Mouse (Mus musculus) forebrain, embryonic 16.5 days (tissue): ENCODE data around the gene Zer1. TPM values are rescaled to one million over a fixed set of nuclear protein-coding genes. Genes with fewer than 3 reads are reported as not detected.
"Not testable (repeated sequence)": the region's sequence is repeated elsewhere in the genome, so short reads cannot be mapped to it uniquely, and the experiment has no call there.

ENCODE experiments used
- ATAC-seq: fragments of 200-750 bp; cut with Nextera tagmentation; 2 replicates; pipeline ENCODE4 v1.8.0; 2017; ENCODE audit warnings: mild to moderate bottlenecking, moderate library complexity
- H3K27ac ChIP-seq: fragments of 300-500 bp; sonication (generic); 2 replicates; pipeline ENCODE4 v1.5.1; 2014; ENCODE audit warnings: low read length, control low read depth
- H3K27me3 ChIP-seq: fragments of 300-500 bp; sonication (generic); replicated peaks from 2 replicates; pipeline ENCODE4 v1.6.1; 2014; ENCODE audit warnings: low read length; ENCODE audit not compliant: control insufficient read depth, insufficient read depth
- H3K36me3 ChIP-seq: fragments of 300-500 bp; sonication (generic); 2 replicates; pipeline ENCODE4 v1.6.1; 2014; ENCODE audit not compliant: control insufficient read depth, insufficient read depth
- H3K4me1 ChIP-seq: fragments of 300-500 bp; sonication (generic); replicated peaks from 2 replicates; pipeline ENCODE4 v1.6.1; 2014; ENCODE audit warnings: low read length; ENCODE audit not compliant: control insufficient read depth, insufficient read depth
- H3K4me2 ChIP-seq: fragments of 300-500 bp; sonication (generic); 2 replicates; pipeline ENCODE4 v1.6.1; 2014; ENCODE audit warnings: mild to moderate bottlenecking, low read length, control low read depth
- H3K4me3 ChIP-seq: fragments of 300-500 bp; sonication (generic); replicated peaks from 2 replicates; pipeline ENCODE4 v1.5.1; 2014; ENCODE audit warnings: mild to moderate bottlenecking, low read length, control low read depth
- H3K9ac ChIP-seq: fragments of 300-500 bp; sonication (generic); replicated peaks from 2 replicates; pipeline ENCODE4 v1.6.1; 2014; ENCODE audit warnings: low read depth, low read length, control low read depth
- H3K9me3 ChIP-seq: fragments of 300-500 bp; sonication (generic); 2 replicates; pipeline ENCODE4 v1.6.1; 2016; ENCODE audit warnings: low read length; ENCODE audit not compliant: control insufficient read depth
- WGBS: fragments of 180-500 bp; shearing (Covaris S2); extraction: QIAGEN DNeasy Blood & Tissue Kit; methylation state at CpG from one replicate; pipeline ENCODE4 v1.1.7; 2014; 5-methylcytosine and 5-hydroxymethylcytosine counted together
- polyA plus RNA-seq: library from polyadenylated mRNA; unstranded; fragments of >200 nt; fragmentation: Nextera tagmentation; extraction: Ambion mirVana; gene quantifications from 2 replicates; pipeline ENCODE4 v1.2.1, GENCODE M21; 2015

Zer1 gene
- polyA plus RNA-seq, 1 experiment from 2014 or later: 16.5 TPM

GRCm38 (mm10) chr2:30152616-30153015 lies 28.2 kb upstream of the Zer1 start:
- Histone ChIP-seq H3K4me2 (no peak overlapping the region), H3K36me3 (peaks cover 22% of the 10 kb centered on the region), H3K4me3 (no peak overlapping the region), H3K27me3 (no peaks in the 10 kb centered on the region), H3K9me3 (no peaks in the 10 kb centered on the region), H3K27ac (no peak overlapping the region), H3K9ac (no peak overlapping the region), H3K4me1 (no peaks in the 10 kb centered on the region)
- ATAC-seq: no peak
- 77% methylated on average over 8 of the region's 8 CpGs for WGBS

- WGBS: 88% methylated on average over 11 of the region's 11 CpGs
- Histone ChIP-seq H3K9ac (no peak overlapping the region), H3K27me3 (no peaks in the 10 kb centered on the region), H3K4me2 (no peak overlapping the region), H3K9me3 (no peaks in the 10 kb centered on the region), H3K4me3 (no peak overlapping the region), H3K4me1 (no peaks in the 10 kb centered on the region), H3K36me3 (peaks cover 29% of the 10 kb centered on the region), H3K27ac (no peak overlapping the region)
- ATAC-seq: no peak
These were observed 27.5 kb upstream of the Zer1 start for GRCm38 (mm10) chr2:30151840-30152239.

GRCm38 (mm10) chr2:30147466-30147865 lies 23.1 kb upstream of the Zer1 start:
- Histone ChIP-seq H3K27ac (no peak overlapping the region), H3K27me3 (no peaks in the 10 kb centered on the region), H3K4me1 (no peaks in the 10 kb centered on the region), H3K4me2 (no peak overlapping the region), H3K36me3 (peaks cover 54% of the 10 kb centered on the region), H3K9ac (no peak overlapping the region), H3K9me3 (no peaks in the 10 kb centered on the region), H3K4me3 (no peak overlapping the region)
- ATAC-seq: no peak
- WGBS: 92% methylated on average over 4 of the region's 4 CpGs

- H3K9ac ChIP-seq: no peak overlapping the region
- H3K9me3 ChIP-seq: no peaks in the 10 kb centered on the region
- peaks cover 56% of the 10 kb centered on the region for H3K36me3 ChIP-seq
- no peaks in the 10 kb centered on the region for H3K4me1 ChIP-seq
- WGBS: 96% methylated on average over 4 of the region's 4 CpGs
- no peak overlapping the region for H3K4me3 ChIP-seq
- no peaks in the 10 kb centered on the region for H3K27me3 ChIP-seq
- H3K27ac ChIP-seq: no peak overlapping the region
- no peak for ATAC-seq
- H3K4me2 ChIP-seq: no peak overlapping the region
These were observed 20.1 kb upstream of the Zer1 start for GRCm38 (mm10) chr2:30144436-30144835.

- H3K9me3 ChIP-seq, ATAC-seq, H3K27ac ChIP-seq, H3K4me3 ChIP-seq, H3K4me1 ChIP-seq, H3K4me2 ChIP-seq, H3K27me3 ChIP-seq, H3K9ac ChIP-seq: not testable (repeated sequence)
- peaks cover 32% of the 10 kb centered on the region for H3K36me3 ChIP-seq
- 85% methylated on average over 4 of the region's 4 CpGs for WGBS
These were observed 15.6 kb upstream of the Zer1 start for GRCm38 (mm10) chr2:30140021-30140420.

GRCm38 (mm10) chr2:30136458-30136857 lies 12.1 kb upstream of the Zer1 start:
- H3K27me3 ChIP-seq: no peaks in the 10 kb centered on the region
- H3K36me3 ChIP-seq: peaks cover 9% of the 10 kb centered on the region; the same call in 1 of the 2 replicates
- H3K27ac ChIP-seq: no peak overlapping the region
- H3K4me1 ChIP-seq: peaks cover 18% of the 10 kb centered on the region
- H3K9me3 ChIP-seq: no peaks in the 10 kb centered on the region
- H3K4me2 ChIP-seq: no peak overlapping the region
- ATAC-seq: no peak
- H3K4me3 ChIP-seq: no peak overlapping the region
- H3K9ac ChIP-seq: no peak overlapping the region
- WGBS: 94% methylated on average over 10 of the region's 10 CpGs

GRCm38 (mm10) chr2:30134928-30135620 lies 10.7 kb upstream of the Zer1 start:
- Histone ChIP-seq H3K27me3 (no peaks in the 10 kb centered on the region), H3K9me3 (no peaks in the 10 kb centered on the region), H3K36me3 (peaks cover 2% of the 10 kb centered on the region; the same call in 1 of the 2 replicates), H3K27ac (no peak overlapping the region), H3K9ac (0 out of 2 replicates have a peak overlapping the region, but pooled peaks have one; percentile 19), H3K4me1 (peaks cover 18% of the 10 kb centered on the region), H3K4me2 (peak overlapping the region; percentile 95), H3K4me3 (peak overlapping the region; percentile 69)
- 46% methylated on average over 10 of the region's 10 CpGs for WGBS
- no peak for ATAC-seq

- peak overlapping the region; percentile 69 for H3K4me3 ChIP-seq
- peaks cover 18% of the 10 kb centered on the region for H3K4me1 ChIP-seq
- 20% methylated on average over 6 of the region's 6 CpGs for WGBS
- H3K27me3 ChIP-seq: no peaks in the 10 kb centered on the region
- H3K4me2 ChIP-seq: peak overlapping the region; percentile 95
- peak overlapping the region; percentile 70 for H3K9ac ChIP-seq
- no peak for ATAC-seq
- H3K9me3 ChIP-seq: no peaks in the 10 kb centered on the region
- H3K27ac ChIP-seq: no peak overlapping the region; the same call in 1 of the 2 replicates
- H3K36me3 ChIP-seq: peaks cover 2% of the 10 kb centered on the region; the same call in 1 of the 2 replicates
These were observed 10.0 kb upstream of the Zer1 start for GRCm38 (mm10) chr2:30134378-30134711.

GRCm38 (mm10) chr2:30133613-30134377 lies 9.4 kb upstream of the Zer1 start, which contains the start of gene Tbc1d13:
TSS of gene Tbc1d13 (plus strand) at chr2:30133746.
- H3K4me2 ChIP-seq: peak within 1 kb of the TSS; percentile 95
- H3K27ac ChIP-seq: peak within 1 kb of the TSS; percentile 31; the same call in 1 of the 2 replicates
- under 1% methylated on average over 46 of the region's 46 CpGs for WGBS

More at GRCm38 (mm10) chr2:30133613-30134377, 9.4 kb upstream of the Zer1 start, which contains the start of gene Tbc1d13:
- H3K4me3 ChIP-seq: peak within 1 kb of the TSS; percentile 69
- peaks cover 2% of the 10 kb centered on the region; the same call in 1 of the 2 replicates for H3K36me3 ChIP-seq
- no peaks in the 10 kb centered on the region for H3K9me3 ChIP-seq
- peaks cover 18% of the 10 kb centered on the region for H3K4me1 ChIP-seq
- peak; percentile 96 for ATAC-seq
- no peaks in the 10 kb centered on the region for H3K27me3 ChIP-seq
- H3K9ac ChIP-seq: peak within 1 kb of the TSS; percentile 70
